Mouse (Mus musculus) liver, embryonic 14.5 days (tissue): Measurements from ENCODE around the gene Pkd2.

ENCODE experiments used
- CTCF ChIP-seq: IDR thresholded peaks from 2 replicates; pipeline ENCODE4 v1.5.1; 2016; ENCODE audit warnings: antibody characterized with exemption, low read depth, control low read depth
- EP300 ChIP-seq: IDR thresholded peaks from 2 replicates; pipeline ENCODE4 v1.6.1; 2016; ENCODE audit warnings: antibody characterized with exemption, low read depth

GRCm38 (mm10) chr5:104425949-104426348, 33.3 kb upstream of the Pkd2 start:
- no peak for TF ChIP-seq CTCF
- no peak for TF ChIP-seq EP300
